Mouse (Mus musculus): ENCODE results near the gene Tecta. TPM values are rescaled to one million over a fixed set of nuclear protein-coding genes. Genes with fewer than 3 reads are reported as not detected.

Gene Tecta
- polyA plus RNA-seq (2016; fragmentation: Nextera tagmentation; extraction: Ambion mirVana) = 0.06 and 0.07 TPM in 2 replicates

DNA sequence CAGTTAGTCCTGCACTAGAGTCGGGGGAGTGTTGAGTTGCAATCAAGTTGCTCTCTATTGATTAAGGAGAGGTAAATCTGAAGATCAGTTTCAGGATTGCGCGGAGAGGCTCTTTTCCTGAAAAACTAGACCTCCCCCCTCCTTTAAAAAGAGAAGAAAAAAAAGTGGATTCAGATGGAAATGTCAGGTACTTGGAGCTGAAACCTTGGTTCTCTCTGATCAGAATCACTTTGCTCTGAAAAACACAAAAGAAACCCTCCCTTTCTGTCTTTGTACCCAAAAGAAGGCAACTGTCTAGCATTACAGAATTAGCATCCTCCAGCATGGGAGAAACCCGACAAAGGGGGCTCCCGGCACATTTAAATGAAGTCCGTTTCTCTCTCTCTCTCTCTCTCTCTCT lies at the start of gene Tecta:
Gene Tecta (minus strand): TSS at position 101 of the 400 bp plus-strand sequence.
- Histone ChIP-seq H3K4me2 (no peak within 1 kb of the TSS), H3K27me3 (replicated peaks) (peaks cover 28% of the 10 kb centered on the region), H3K27ac (no peak within 1 kb of the TSS), H3K36me3 (no peaks in the 10 kb centered on the region), H3K9me3 (replicated peaks) (no peaks in the 10 kb centered on the region), H3K9ac (no peak within 1 kb of the TSS), H3K4me1 (no peaks in the 10 kb centered on the region), H3K4me3 (no peak within 1 kb of the TSS)
- WGBS (ENCODE audit: insufficient replicate concordance) = 59% methylated on average over 6 of the region's 6 CpGs
- ATAC-seq = no peak

- H3K4me3 ChIP-seq = no peak overlapping the region
- H3K4me1 ChIP-seq = peaks cover 19% of the 10 kb centered on the region
- no peak overlapping the region for H3K4me2 ChIP-seq
- no peaks in the 10 kb centered on the region for H3K27me3 ChIP-seq (replicated peaks)
- 80% methylated on average over 6 of the region's 6 CpGs for WGBS (ENCODE audit: insufficient replicate concordance)
- no peak overlapping the region for H3K9ac ChIP-seq
- no peak for ATAC-seq
- H3K9me3 ChIP-seq (replicated peaks) = no peaks in the 10 kb centered on the region
- H3K27ac ChIP-seq = no peak overlapping the region
- H3K36me3 ChIP-seq = peaks cover 76% of the 10 kb centered on the region
Measured at GRCm38 (mm10) chr9:42449043-42449442, 49.3 kb upstream of the Tecta start.

DNA sequence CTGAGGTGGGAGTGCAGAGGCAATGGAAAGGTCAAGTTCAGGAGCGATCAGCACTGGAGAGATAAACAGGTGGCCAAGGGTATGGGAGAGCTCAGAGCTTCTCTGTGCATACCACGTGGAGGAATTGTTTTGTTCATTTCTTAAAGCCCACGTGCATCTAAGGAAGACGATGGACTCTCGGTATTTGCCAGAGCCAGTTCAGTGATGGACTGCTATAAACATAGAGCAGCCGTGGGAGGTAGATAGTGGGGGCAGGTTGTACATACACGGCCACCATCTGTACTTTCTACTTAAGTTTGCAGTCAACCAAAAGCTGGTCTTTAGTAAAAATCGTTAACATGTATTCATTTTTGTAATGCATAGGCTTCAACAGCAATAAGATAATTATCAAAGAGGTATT lies 42.4 kb upstream of the Tecta start:
- Histone ChIP-seq H3K36me3 (peaks cover 95% of the 10 kb centered on the region), H3K4me3 (no peak overlapping the region), H3K9me3 (replicated peaks) (no peaks in the 10 kb centered on the region), H3K9ac (no peak overlapping the region), H3K27ac (no peak overlapping the region), H3K27me3 (replicated peaks) (no peaks in the 10 kb centered on the region), H3K4me2 (no peak overlapping the region), H3K4me1 (peaks cover 17% of the 10 kb centered on the region)
- ATAC-seq = no peak
- 88% methylated on average over 8 of the region's 8 CpGs for WGBS (ENCODE audit: insufficient replicate concordance)

GRCm38 (mm10) chr9:42441234-42441633 lies 41.5 kb upstream of the Tecta start:
- H3K27me3 ChIP-seq (replicated peaks) = no peaks in the 10 kb centered on the region
- ATAC-seq = no peak
- H3K9me3 ChIP-seq (replicated peaks) = no peaks in the 10 kb centered on the region
- H3K36me3 ChIP-seq = peaks cover 97% of the 10 kb centered on the region
- no peak overlapping the region for H3K4me3 ChIP-seq
- peaks cover 26% of the 10 kb centered on the region for H3K4me1 ChIP-seq
- no peak overlapping the region for H3K9ac ChIP-seq
- WGBS (ENCODE audit: insufficient replicate concordance) = 85% methylated on average over 2 of the region's 2 CpGs
- H3K27ac ChIP-seq = no peak overlapping the region
- H3K4me2 ChIP-seq = no peak overlapping the region

- H3K9ac ChIP-seq = no peak overlapping the region
- no peak overlapping the region for H3K4me3 ChIP-seq
- peaks cover 97% of the 10 kb centered on the region for H3K36me3 ChIP-seq
- H3K27me3 ChIP-seq (replicated peaks) = no peaks in the 10 kb centered on the region
- H3K4me2 ChIP-seq = no peak overlapping the region
- H3K27ac ChIP-seq = no peak overlapping the region
- no peak for ATAC-seq
- H3K9me3 ChIP-seq (replicated peaks) = no peaks in the 10 kb centered on the region
- 70% methylated on average over 4 of the region's 4 CpGs for WGBS (ENCODE audit: insufficient replicate concordance)
- H3K4me1 ChIP-seq = peaks cover 33% of the 10 kb centered on the region
Measured at GRCm38 (mm10) chr9:42439446-42439845, 39.7 kb upstream of the Tecta start.

- no peak overlapping the region for H3K4me2 ChIP-seq
- H3K27ac ChIP-seq = no peak overlapping the region
- ATAC-seq = no peak
- H3K36me3 ChIP-seq = peaks cover 94% of the 10 kb centered on the region
- no peaks in the 10 kb centered on the region for H3K27me3 ChIP-seq (replicated peaks)
- no peaks in the 10 kb centered on the region for H3K9me3 ChIP-seq (replicated peaks)
- peaks cover 32% of the 10 kb centered on the region for H3K4me1 ChIP-seq
- WGBS (ENCODE audit: insufficient replicate concordance) = 76% methylated on average over 2 of the region's 2 CpGs
- no peak overlapping the region for H3K9ac ChIP-seq
- no peak overlapping the region for H3K4me3 ChIP-seq
Measured at GRCm38 (mm10) chr9:42432155-42432554, 32.4 kb upstream of the Tecta start.

GRCm38 (mm10) chr9:42431606-42432005 lies 31.9 kb upstream of the Tecta start:
- no peak for ATAC-seq
- Histone ChIP-seq H3K4me1 (peaks cover 32% of the 10 kb centered on the region), H3K9ac (no peak overlapping the region), H3K4me3 (no peak overlapping the region), H3K36me3 (peaks cover 92% of the 10 kb centered on the region), H3K4me2 (no peak overlapping the region), H3K27ac (no peak overlapping the region), H3K9me3 (replicated peaks) (no peaks in the 10 kb centered on the region), H3K27me3 (replicated peaks) (no peaks in the 10 kb centered on the region)
- 79% methylated on average over 2 of the region's 2 CpGs for WGBS (ENCODE audit: insufficient replicate concordance)

- ATAC-seq = peak; percentile 60; the same call in 1 of the 2 replicates
Measured at GRCm38 (mm10) chr9:42428060-42428924, 28.6 kb upstream of the Tecta start.

DNA sequence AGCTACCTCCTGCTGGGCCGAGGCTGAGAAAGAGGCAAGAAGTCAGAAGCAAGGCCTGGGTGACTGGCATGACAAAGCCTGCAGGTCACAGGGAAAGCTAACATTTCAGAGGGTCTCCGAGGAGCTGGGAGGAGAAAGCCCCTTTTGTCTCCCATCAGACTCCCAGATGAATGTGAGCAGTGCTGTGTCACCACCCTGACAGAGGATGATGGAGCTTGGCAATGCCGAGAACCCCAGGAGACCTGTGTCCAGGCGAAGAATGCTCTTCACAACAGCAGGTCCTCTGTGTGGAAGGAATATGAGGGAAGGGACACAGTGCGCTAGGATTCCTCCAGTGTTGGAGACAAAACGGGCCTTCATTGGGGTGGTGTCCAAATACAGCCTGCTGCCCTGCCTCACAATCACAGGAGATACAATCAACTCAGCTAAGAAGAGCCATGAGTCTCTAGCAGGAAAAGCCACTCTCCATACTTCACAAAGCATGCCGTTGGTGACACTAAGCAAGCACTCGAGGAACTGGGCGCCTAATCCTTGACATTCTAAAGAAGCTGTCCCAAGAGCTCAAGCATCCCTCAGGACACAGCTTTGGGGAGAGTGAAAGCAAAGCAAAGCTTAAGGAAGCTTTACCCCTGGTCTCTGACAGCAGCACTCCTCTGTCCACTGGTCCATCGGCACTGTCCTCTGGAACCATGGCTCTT lies 27.1 kb upstream of the Tecta start:
- H3K27me3 ChIP-seq (replicated peaks) = no peaks in the 10 kb centered on the region
- no peaks in the 10 kb centered on the region for H3K9me3 ChIP-seq (replicated peaks)
- 72% methylated on average over 10 of the region's 10 CpGs for WGBS (ENCODE audit: insufficient replicate concordance)
- no peak overlapping the region for H3K4me3 ChIP-seq
- H3K9ac ChIP-seq = no peak overlapping the region; the same call in 1 of the 2 replicates
- H3K36me3 ChIP-seq = peaks cover 81% of the 10 kb centered on the region
- ATAC-seq = no peak
- H3K4me1 ChIP-seq = peaks cover 24% of the 10 kb centered on the region
- H3K4me2 ChIP-seq = no peak overlapping the region
- no peak overlapping the region for H3K27ac ChIP-seq

More at GRCm38 (mm10) chr9:42428060-42428924, 28.6 kb upstream of the Tecta start:
- peak overlapping the region; percentile 6; the same call in 1 of the 2 replicates for H3K4me2 ChIP-seq
- H3K9ac ChIP-seq = no peak overlapping the region
- WGBS (ENCODE audit: insufficient replicate concordance) = 49% methylated on average over 12 of the region's 12 CpGs
- H3K4me3 ChIP-seq = no peak overlapping the region
- H3K27ac ChIP-seq = peak overlapping the region; percentile 45; the same call in 1 of the 2 replicates
- H3K36me3 ChIP-seq = peaks cover 84% of the 10 kb centered on the region
- no peaks in the 10 kb centered on the region for H3K9me3 ChIP-seq (replicated peaks)
- peaks cover 24% of the 10 kb centered on the region for H3K4me1 ChIP-seq
- H3K27me3 ChIP-seq (replicated peaks) = no peaks in the 10 kb centered on the region

DNA sequence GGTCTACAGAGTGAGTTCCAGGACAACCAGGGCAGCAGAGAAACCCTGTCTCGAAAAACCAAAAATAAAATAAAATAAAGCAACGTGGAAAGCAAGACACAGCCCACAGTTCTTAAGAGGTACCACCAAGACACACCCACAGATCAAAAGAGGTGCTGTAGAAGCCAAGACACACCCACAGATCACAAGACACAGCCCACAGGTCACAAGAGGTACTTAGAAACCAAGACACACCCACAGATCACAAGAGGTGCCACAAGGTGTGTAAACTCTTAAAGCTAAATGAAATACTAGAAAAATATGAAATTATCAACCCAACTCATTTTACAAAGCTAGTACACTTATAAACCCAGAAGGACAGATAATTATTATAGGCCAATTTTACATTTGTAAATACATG lies 23.9 kb upstream of the Tecta start:
- ATAC-seq = no peak
- Histone ChIP-seq H3K4me3 (no peak overlapping the region), H3K9me3 (replicated peaks) (no peaks in the 10 kb centered on the region), H3K27me3 (replicated peaks) (no peaks in the 10 kb centered on the region), H3K9ac (no peak overlapping the region), H3K4me2 (no peak overlapping the region), H3K27ac (no peak overlapping the region), H3K4me1 (peaks cover 24% of the 10 kb centered on the region), H3K36me3 (peaks cover 70% of the 10 kb centered on the region)
- 77% methylated on average over 2 of the region's 2 CpGs for WGBS (ENCODE audit: insufficient replicate concordance)

GRCm38 (mm10) chr9:42419687-42420086 lies 20.0 kb upstream of the Tecta start:
- H3K27me3 ChIP-seq (replicated peaks) = no peaks in the 10 kb centered on the region
- H3K27ac ChIP-seq = no peak overlapping the region
- WGBS (ENCODE audit: insufficient replicate concordance) = 80% methylated on average over 2 of the region's 2 CpGs
- peaks cover 73% of the 10 kb centered on the region for H3K36me3 ChIP-seq
- H3K9me3 ChIP-seq (replicated peaks) = no peaks in the 10 kb centered on the region
- 0 out of 2 replicates have a peak, but pooled peaks cover 4% of the 10 kb centered on the region for H3K4me1 ChIP-seq
- ATAC-seq = no peak
- no peak overlapping the region for H3K9ac ChIP-seq
- no peak overlapping the region for H3K4me3 ChIP-seq
- H3K4me2 ChIP-seq = no peak overlapping the region

DNA sequence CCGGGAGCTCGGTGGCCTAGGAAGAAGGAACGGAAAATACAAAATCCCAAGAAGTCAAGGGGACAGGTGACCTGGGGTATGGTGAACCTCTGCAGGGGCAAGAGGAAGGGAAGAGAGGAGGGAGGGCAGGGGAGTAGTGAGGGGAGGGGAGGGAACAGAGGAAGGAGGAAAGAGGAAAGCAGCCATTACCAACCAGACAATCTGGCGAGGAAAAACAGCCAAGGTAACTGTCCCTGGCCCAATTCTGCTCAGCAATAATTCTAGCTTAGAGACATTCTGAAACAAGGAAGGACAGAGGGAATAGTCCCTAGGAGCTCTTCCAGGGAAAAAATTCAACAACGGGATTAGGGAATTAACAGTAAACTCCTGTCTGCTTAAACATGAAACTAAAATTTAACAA lies 19.1 kb upstream of the Tecta start:
- H3K27ac ChIP-seq = no peak overlapping the region
- ATAC-seq = no peak
- H3K4me3 ChIP-seq = no peak overlapping the region
- 0 out of 2 replicates have a peak, but pooled peaks cover 4% of the 10 kb centered on the region for H3K4me1 ChIP-seq
- no peak overlapping the region for H3K9ac ChIP-seq
- H3K36me3 ChIP-seq = peaks cover 80% of the 10 kb centered on the region
- no peak overlapping the region for H3K4me2 ChIP-seq
- no peaks in the 10 kb centered on the region for H3K27me3 ChIP-seq (replicated peaks)
- no peaks in the 10 kb centered on the region for H3K9me3 ChIP-seq (replicated peaks)
- WGBS (ENCODE audit: insufficient replicate concordance) = 83% methylated on average over 5 of the region's 5 CpGs

Data from liver, embryonic 12.5 days (tissue).